Mouse (Mus musculus) forebrain, embryonic 12.5 days (tissue): ENCODE data around the gene Inhbc. TPM values are rescaled to one million over a fixed set of nuclear protein-coding genes. Genes with fewer than 3 reads are reported as not detected.

Experiments used
- ATAC-seq: fragments of 200-750 bp; cut with Nextera tagmentation; 2 replicates; pipeline ENCODE4 v1.8.0; 2017; ENCODE audit warnings: moderate TSS enrichment; ENCODE audit not compliant: low FRiP score
- H3K27ac ChIP-seq: fragments of 300-500 bp; sonication (generic); 2 replicates; pipeline ENCODE4 v1.5.1; 2016; ENCODE audit warnings: mild to moderate bottlenecking
- H3K27me3 ChIP-seq: fragments of 300-500 bp; sonication (generic); 2 replicates; pipeline ENCODE4 v1.6.1; 2016; ENCODE audit warnings: mild to moderate bottlenecking
- H3K36me3 ChIP-seq: fragments of 300-500 bp; sonication (generic); replicated peaks from 2 replicates; pipeline ENCODE4 v1.6.1; 2016; ENCODE audit warnings: mild to moderate bottlenecking
- H3K4me1 ChIP-seq: fragments of 300-500 bp; sonication (generic); 2 replicates; pipeline ENCODE4 v1.6.1; 2016
- H3K4me2 ChIP-seq: fragments of 300-500 bp; sonication (generic); 2 replicates; pipeline ENCODE4 v1.6.1; 2016; ENCODE audit warnings: mild to moderate bottlenecking, moderate library complexity
- H3K4me3 ChIP-seq: fragments of 300-500 bp; sonication (generic); replicated peaks from 2 replicates; pipeline ENCODE4 v1.5.1; 2016; ENCODE audit warnings: mild to moderate bottlenecking
- H3K9ac ChIP-seq: fragments of 300-500 bp; sonication (generic); 2 replicates; pipeline ENCODE4 v1.6.1; 2016; ENCODE audit warnings: mild to moderate bottlenecking
- H3K9me3 ChIP-seq: fragments of 300-500 bp; sonication (generic); 2 replicates; pipeline ENCODE4 v1.6.1; 2016
- WGBS: fragments of 180-500 bp; shearing (Covaris S2); methylation state at CpG from one replicate; pipeline ENCODE4 v1.1.7; 2016; 5-methylcytosine and 5-hydroxymethylcytosine counted together
- polyA plus RNA-seq: library from polyadenylated mRNA; unstranded; fragments of >200 nt; fragmentation: Nextera tagmentation; extraction: Ambion mirVana; gene quantifications from 2 replicates; pipeline ENCODE4 v1.2.1, GENCODE M21; 2016

The Inhbc gene
- polyA plus RNA-seq, 1 experiment from 2014 or later = not detected

GRCm38 (mm10) chr10:127379654-127380053, 9.4 kb upstream of the Inhbc start:
- H3K4me2 ChIP-seq = peak overlapping the region; percentile 59
- H3K4me1 ChIP-seq = peaks cover 20% of the 10 kb centered on the region
- H3K4me3 ChIP-seq = peak overlapping the region; percentile 65
- H3K27me3 ChIP-seq = no peaks in the 10 kb centered on the region
- peak overlapping the region; percentile 72; the same call in 1 of the 2 replicates for H3K9ac ChIP-seq
- no peaks in the 10 kb centered on the region for H3K9me3 ChIP-seq
- ATAC-seq = no peak
- H3K36me3 ChIP-seq = no peaks in the 10 kb centered on the region
- 90% methylated on average over 8 of the region's 8 CpGs for WGBS
- peak overlapping the region; percentile 91 for H3K27ac ChIP-seq

- Histone ChIP-seq H3K4me2 (no peak overlapping the region), H3K4me1 (peaks cover 12% of the 10 kb centered on the region), H3K9ac (no peak overlapping the region), H3K4me3 (no peak overlapping the region), H3K27ac (no peak overlapping the region), H3K27me3 (no peaks in the 10 kb centered on the region), H3K36me3 (no peaks in the 10 kb centered on the region), H3K9me3 (no peaks in the 10 kb centered on the region)
- ATAC-seq = no peak
- 67% methylated on average over 3 of the region's 3 CpGs for WGBS
These were observed 7.5 kb upstream of the Inhbc start for GRCm38 (mm10) chr10:127377700-127378099.

- Histone ChIP-seq H3K4me3 (no peak overlapping the region), H3K9me3 (no peaks in the 10 kb centered on the region), H3K4me2 (no peak overlapping the region), H3K27me3 (0 out of 2 replicates have a peak, but pooled peaks cover 5% of the 10 kb centered on the region), H3K9ac (no peak overlapping the region), H3K36me3 (no peaks in the 10 kb centered on the region), H3K4me1 (peaks cover 6% of the 10 kb centered on the region; the same call in 1 of the 2 replicates), H3K27ac (no peak overlapping the region)
- no peak for ATAC-seq
- WGBS = 58% methylated on average over 2 of the region's 2 CpGs
These were observed 792 bp upstream of the Inhbc start for GRCm38 (mm10) chr10:127371023-127371422.

GRCm38 (mm10) chr10:127368273-127368672, 2.0 kb downstream of the Inhbc start:
- 70% methylated on average over 2 of the region's 2 CpGs for WGBS
- no peak overlapping the region for H3K27ac ChIP-seq
- no peak for ATAC-seq
- H3K36me3 ChIP-seq = no peaks in the 10 kb centered on the region
- no peaks in the 10 kb centered on the region for H3K9me3 ChIP-seq
- H3K4me3 ChIP-seq = no peak overlapping the region
- H3K4me2 ChIP-seq = no peak overlapping the region
- H3K27me3 ChIP-seq = 0 out of 2 replicates have a peak, but pooled peaks cover 5% of the 10 kb centered on the region
- no peak overlapping the region for H3K9ac ChIP-seq
- H3K4me1 ChIP-seq = peaks cover 6% of the 10 kb centered on the region; the same call in 1 of the 2 replicates

- no peak overlapping the region for H3K27ac ChIP-seq
- no peak overlapping the region for H3K4me3 ChIP-seq
- no peaks in the 10 kb centered on the region for H3K9me3 ChIP-seq
- H3K27me3 ChIP-seq = 0 out of 2 replicates have a peak, but pooled peaks cover 5% of the 10 kb centered on the region
- WGBS = 74% methylated on average over 5 of the region's 5 CpGs
- no peak for ATAC-seq
- H3K4me1 ChIP-seq = peaks cover 6% of the 10 kb centered on the region; the same call in 1 of the 2 replicates
- no peak overlapping the region for H3K9ac ChIP-seq
- H3K36me3 ChIP-seq = no peaks in the 10 kb centered on the region
- H3K4me2 ChIP-seq = no peak overlapping the region
These were observed 3.1 kb downstream of the Inhbc start for GRCm38 (mm10) chr10:127367116-127367515.

GRCm38 (mm10) chr10:127360714-127361113, 9.5 kb downstream of the Inhbc start:
- H3K4me3 ChIP-seq = no peak overlapping the region
- H3K27ac ChIP-seq = no peak overlapping the region
- ATAC-seq = no peak
- 84% methylated on average over 3 of the region's 3 CpGs for WGBS
- H3K27me3 ChIP-seq = no peaks in the 10 kb centered on the region
- H3K9ac ChIP-seq = no peak overlapping the region
- no peaks in the 10 kb centered on the region for H3K36me3 ChIP-seq
- H3K9me3 ChIP-seq = no peaks in the 10 kb centered on the region
- no peak overlapping the region for H3K4me2 ChIP-seq
- H3K4me1 ChIP-seq = no peaks in the 10 kb centered on the region

GRCm38 (mm10) chr10:127355336-127355735, 14.9 kb downstream of the Inhbc start:
- WGBS = 61% methylated on average over 10 of the region's 10 CpGs
- no peak for ATAC-seq
- no peaks in the 10 kb centered on the region for H3K36me3 ChIP-seq
- H3K27me3 ChIP-seq = peaks cover 21% of the 10 kb centered on the region
- no peak overlapping the region for H3K4me3 ChIP-seq
- no peaks in the 10 kb centered on the region for H3K9me3 ChIP-seq
- H3K4me1 ChIP-seq = peaks cover 5% of the 10 kb centered on the region
- no peak overlapping the region for H3K27ac ChIP-seq
- H3K9ac ChIP-seq = no peak overlapping the region
- H3K4me2 ChIP-seq = no peak overlapping the region

GRCm38 (mm10) chr10:127353909-127354895, 16.0 kb downstream of the Inhbc start, which contains the start of gene Inhbe:
Gene Inhbe (minus strand): TSS chr10:127354411.
- peaks cover 8% of the 10 kb centered on the region for H3K4me1 ChIP-seq
- H3K4me3 ChIP-seq = no peak within 1 kb of the TSS

GRCm38 (mm10) chr10:127352766-127353165, 17.5 kb downstream of the Inhbc start:
- H3K9me3 ChIP-seq = no peaks in the 10 kb centered on the region
- no peak overlapping the region for H3K4me2 ChIP-seq
- H3K4me3 ChIP-seq = no peak overlapping the region
- peaks cover 8% of the 10 kb centered on the region for H3K4me1 ChIP-seq
- H3K36me3 ChIP-seq = no peaks in the 10 kb centered on the region
- H3K27ac ChIP-seq = no peak overlapping the region
- H3K9ac ChIP-seq = no peak overlapping the region
- 95% methylated on average over 11 of the region's 11 CpGs for WGBS
- no peak for ATAC-seq
- H3K27me3 ChIP-seq = peaks cover 30% of the 10 kb centered on the region

More at GRCm38 (mm10) chr10:127353909-127354895, 16.0 kb downstream of the Inhbc start, which contains the start of gene Inhbe:
- 87% methylated on average over 18 of the region's 18 CpGs for WGBS
- H3K36me3 ChIP-seq = no peaks in the 10 kb centered on the region
- H3K9me3 ChIP-seq = no peaks in the 10 kb centered on the region
- H3K4me2 ChIP-seq = no peak within 1 kb of the TSS
- no peak within 1 kb of the TSS for H3K9ac ChIP-seq
- peaks cover 30% of the 10 kb centered on the region for H3K27me3 ChIP-seq
- H3K27ac ChIP-seq = no peak within 1 kb of the TSS
- no peak for ATAC-seq

- no peak overlapping the region for H3K4me3 ChIP-seq
- ATAC-seq = no peak
- H3K27ac ChIP-seq = no peak overlapping the region
- no peak overlapping the region for H3K4me2 ChIP-seq
- H3K9me3 ChIP-seq = no peaks in the 10 kb centered on the region
- peaks cover 30% of the 10 kb centered on the region for H3K27me3 ChIP-seq
- no peaks in the 10 kb centered on the region for H3K36me3 ChIP-seq
- 86% methylated on average over 9 of the region's 9 CpGs for WGBS
- no peak overlapping the region for H3K9ac ChIP-seq
- H3K4me1 ChIP-seq = peaks cover 8% of the 10 kb centered on the region
These were observed 18.0 kb downstream of the Inhbc start for GRCm38 (mm10) chr10:127352187-127352586.

- Histone ChIP-seq H3K4me3 (no peak overlapping the region), H3K27ac (no peak overlapping the region), H3K4me2 (no peak overlapping the region), H3K4me1 (peaks cover 8% of the 10 kb centered on the region), H3K36me3 (no peaks in the 10 kb centered on the region), H3K27me3 (peaks cover 30% of the 10 kb centered on the region), H3K9ac (no peak overlapping the region), H3K9me3 (no peaks in the 10 kb centered on the region)
- WGBS = 75% methylated on average over 8 of the region's 8 CpGs
- ATAC-seq = no peak
These were observed 18.5 kb downstream of the Inhbc start for GRCm38 (mm10) chr10:127351719-127352118.

- 89% methylated on average over 8 of the region's 8 CpGs for WGBS
- H3K9me3 ChIP-seq = no peaks in the 10 kb centered on the region
- H3K27ac ChIP-seq = no peak overlapping the region
- no peaks in the 10 kb centered on the region for H3K36me3 ChIP-seq
- peaks cover 8% of the 10 kb centered on the region for H3K4me1 ChIP-seq
- no peak overlapping the region for H3K9ac ChIP-seq
- H3K4me2 ChIP-seq = peak overlapping the region; percentile 50; the same call in 1 of the 2 replicates
- H3K27me3 ChIP-seq = peaks cover 30% of the 10 kb centered on the region
- no peak overlapping the region for H3K4me3 ChIP-seq
- ATAC-seq = no peak
These were observed 19.0 kb downstream of the Inhbc start for GRCm38 (mm10) chr10:127351285-127351595.
